Mouse (Mus musculus): ENCODE results near the gene Xpo5. TPM values are rescaled to one million over a fixed set of nuclear protein-coding genes. Genes with fewer than 3 reads are reported as not detected.

The Xpo5 gene
- 52.5 and 57.0 TPM in 2 replicates for polyA plus RNA-seq (2014; fragmentation: Nextera tagmentation; extraction: Ambion mirVana)

DNA sequence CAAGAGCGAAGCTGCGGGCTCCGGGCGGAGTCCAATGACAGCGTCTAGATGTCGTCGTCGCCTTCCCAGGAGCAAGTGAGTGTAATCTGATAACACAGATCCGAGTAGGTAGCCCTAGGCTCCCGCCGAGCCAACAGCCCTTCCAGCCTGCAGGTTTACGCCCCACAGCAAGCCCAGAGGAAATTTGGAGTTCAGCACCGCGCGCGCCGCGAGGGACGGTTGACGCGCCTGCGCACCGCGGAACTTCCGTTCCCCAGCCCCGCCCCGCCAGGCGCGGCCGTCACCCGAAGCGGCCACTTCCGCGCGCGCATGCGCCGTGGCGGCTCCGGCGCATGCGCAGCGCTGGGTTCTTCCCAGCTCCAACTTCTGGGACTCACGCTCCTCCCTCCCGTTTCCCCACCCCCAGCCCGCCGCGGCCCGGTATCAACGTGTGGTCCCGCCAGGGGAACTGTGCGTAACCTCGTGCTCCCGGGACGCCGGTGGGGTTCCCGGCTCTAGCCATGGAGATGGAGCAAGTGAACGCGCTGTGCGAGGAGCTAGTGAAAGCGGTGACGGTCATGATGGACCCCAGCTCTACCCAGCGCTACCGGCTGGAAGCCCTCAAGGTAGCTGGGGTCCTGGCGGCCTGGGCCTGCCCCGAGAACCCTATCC, at the start of gene Xpo5, which contains the start of gene Polh:
Xpo5 (plus strand) TSS at position 362 of the 651 bp plus-strand sequence.
Polh (minus strand) TSS at position 225 of the 651 bp plus-strand sequence.
- Histone ChIP-seq H3K4me2 (peak within 1 kb of the TSS; percentile 78), H3K36me3 (ENCODE audit: insufficient read depth) (peaks cover 47% of the 10 kb centered on the region), H3K27me3 (ENCODE audit: insufficient read depth, low read length) (no peaks in the 10 kb centered on the region), H3K4me1 (ENCODE audit: insufficient read depth) (peaks cover 5% of the 10 kb centered on the region; the same call in 1 of the 2 replicates), H3K9me3 (ENCODE audit: low read depth, low read length) (no peaks in the 10 kb centered on the region), H3K27ac (ENCODE audit: low read depth) (peak within 1 kb of the TSS; percentile 90), H3K9ac (peak within 1 kb of the TSS; percentile 85), H3K4me3 (ENCODE audit: low read depth, low read length) (peak within 1 kb of the TSS; percentile 97)
- no peak for TF ChIP-seq CTCF (IDR thresholded peaks at IDR 0.05; ENCODE audit: low read depth)
- peak; percentile 96 for ATAC-seq (ENCODE audit: insufficient read depth)
- under 1% methylated on average over 66 of the region's 66 CpGs for WGBS
- peak; percentile 98 for DNase-seq

DNA sequence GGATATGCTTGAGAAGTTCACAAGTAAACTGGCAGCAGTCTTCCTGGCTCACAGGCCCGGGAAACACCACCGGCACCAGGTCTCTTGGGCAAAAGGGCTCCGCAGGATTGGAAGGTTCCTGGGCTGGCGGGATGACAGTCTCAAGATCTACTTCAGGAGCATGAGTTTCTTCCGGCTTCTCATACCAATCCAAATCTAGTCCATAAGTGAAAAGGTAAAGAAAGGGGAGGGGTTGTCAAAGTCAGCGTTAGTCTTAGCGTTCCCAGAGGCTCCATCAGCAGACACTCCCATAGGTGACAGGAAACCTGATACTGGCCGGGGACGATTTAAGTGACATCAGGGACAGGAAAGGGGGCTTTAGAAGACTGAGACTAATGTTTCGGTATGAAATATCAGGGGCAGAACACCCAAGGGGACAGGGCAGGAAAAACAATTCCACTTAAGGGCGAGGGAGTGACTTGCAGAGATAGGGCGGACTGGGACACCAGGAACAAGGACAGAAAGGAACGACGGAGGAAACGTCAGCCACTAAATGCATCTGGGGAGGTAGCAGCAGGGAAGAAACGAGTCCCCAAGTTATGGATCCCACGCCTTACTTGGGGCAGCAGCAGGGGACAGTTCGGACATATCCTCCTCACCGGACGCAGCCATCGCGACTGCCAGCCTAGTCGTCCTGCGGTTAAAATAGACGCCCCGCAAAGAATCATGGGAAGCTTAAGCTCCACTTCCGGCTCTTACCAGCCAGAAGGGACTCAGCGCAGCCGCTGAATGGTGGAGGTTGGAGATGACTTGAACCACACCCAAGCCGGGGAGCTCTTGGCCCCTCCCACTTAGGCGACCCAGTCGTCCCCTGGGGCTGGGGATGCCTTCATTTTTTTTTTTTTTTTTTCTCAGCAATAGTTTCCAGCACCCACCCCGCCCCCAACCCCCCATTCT, 49.5 kb upstream of the Xpo5 start, which contains the start of gene Mad2l1bp:
Mad2l1bp (minus strand) TSS at position 707 of the 936 bp plus-strand sequence.
- Histone ChIP-seq H3K27me3 (ENCODE audit: insufficient read depth, low read length) (no peaks in the 10 kb centered on the region), H3K4me2 (peak within 1 kb of the TSS; percentile 88), H3K4me3 (ENCODE audit: low read depth, low read length) (peak within 1 kb of the TSS; percentile 70), H3K9me3 (ENCODE audit: low read depth, low read length) (no peaks in the 10 kb centered on the region), H3K9ac (peak within 1 kb of the TSS; percentile 76), H3K27ac (ENCODE audit: low read depth) (peak within 1 kb of the TSS; percentile 82), H3K4me1 (ENCODE audit: insufficient read depth) (no peaks in the 10 kb centered on the region), H3K36me3 (ENCODE audit: insufficient read depth) (peaks cover 18% of the 10 kb centered on the region)
- TF ChIP-seq CTCF (IDR thresholded peaks at IDR 0.05; ENCODE audit: low read depth), result no peak
- DNase-seq, result peak; percentile 97
- peak; percentile 96 for ATAC-seq (ENCODE audit: insufficient read depth)
- 3% methylated on average over 33 of the region's 33 CpGs for WGBS

DNA sequence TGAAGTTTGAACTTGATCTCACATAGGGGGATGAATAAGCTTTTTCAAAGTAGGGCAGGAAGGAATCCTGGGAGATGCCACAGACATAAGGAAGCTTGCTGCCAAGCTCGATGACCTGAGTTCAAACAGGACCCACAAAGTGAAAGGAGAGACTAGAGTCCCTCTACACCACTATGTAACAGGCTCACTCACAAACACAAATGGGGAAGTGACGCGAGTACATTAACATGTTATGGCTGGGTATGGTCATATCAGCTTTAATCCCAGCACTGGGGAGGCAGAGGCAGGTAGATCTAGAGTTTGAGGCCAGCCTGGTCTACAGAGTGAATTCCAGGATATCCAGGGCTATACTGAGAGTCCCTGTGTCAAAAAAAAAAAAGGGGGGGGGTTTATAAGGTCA, 48.2 kb upstream of the Xpo5 start:
- WGBS, result 88% methylated on average over 3 of the region's 3 CpGs
- Histone ChIP-seq H3K27me3 (ENCODE audit: insufficient read depth, low read length) (no peaks in the 10 kb centered on the region), H3K27ac (ENCODE audit: low read depth) (0 out of 2 replicates have a peak overlapping the region, but pooled peaks have one; percentile 32), H3K9me3 (ENCODE audit: low read depth, low read length) (no peaks in the 10 kb centered on the region), H3K4me1 (ENCODE audit: insufficient read depth) (no peaks in the 10 kb centered on the region), H3K4me3 (ENCODE audit: low read depth, low read length) (no peak overlapping the region), H3K4me2 (no peak overlapping the region; the same call in 1 of the 2 replicates), H3K36me3 (ENCODE audit: insufficient read depth) (peaks cover 10% of the 10 kb centered on the region), H3K9ac (no peak overlapping the region)
- DNase-seq (no peak), ATAC-seq (ENCODE audit: insufficient read depth) (no peak)
- TF ChIP-seq CTCF (IDR thresholded peaks at IDR 0.05; ENCODE audit: low read depth), result no peak

DNA sequence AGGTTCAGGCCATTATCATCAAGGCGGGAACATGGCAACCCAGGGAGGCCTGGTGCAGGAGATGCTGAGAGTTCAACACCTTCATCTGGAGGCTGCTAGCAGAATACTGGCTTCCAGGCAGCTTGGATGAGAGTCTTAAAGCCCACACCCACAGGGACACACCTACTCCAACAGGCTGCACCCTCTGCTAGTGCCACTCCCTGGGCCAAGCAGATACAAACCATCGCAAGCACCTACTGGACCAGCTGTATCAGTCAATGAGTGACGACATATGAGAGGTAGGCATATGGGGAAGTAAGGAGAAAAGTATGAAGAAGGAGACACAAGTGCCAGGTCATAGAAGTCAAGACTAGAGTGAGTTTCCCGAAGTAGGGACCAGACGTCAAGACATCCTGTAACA, 45.9 kb upstream of the Xpo5 start:
- H3K9me3 ChIP-seq (ENCODE audit: low read depth, low read length), result no peaks in the 10 kb centered on the region
- H3K9ac ChIP-seq, result no peak overlapping the region
- H3K4me2 ChIP-seq, result no peak overlapping the region
- no peaks in the 10 kb centered on the region for H3K27me3 ChIP-seq (ENCODE audit: insufficient read depth, low read length)
- no peak overlapping the region for H3K27ac ChIP-seq (ENCODE audit: low read depth)
- TF ChIP-seq CTCF (IDR thresholded peaks at IDR 0.05; ENCODE audit: low read depth), result no peak
- DNase-seq (no peak), ATAC-seq (ENCODE audit: insufficient read depth) (no peak)
- peaks cover under 1% of the 10 kb centered on the region; the same call in 1 of the 2 replicates for H3K4me1 ChIP-seq (ENCODE audit: insufficient read depth)
- peaks cover under 1% of the 10 kb centered on the region; the same call in 1 of the 2 replicates for H3K36me3 ChIP-seq (ENCODE audit: insufficient read depth)
- no peak overlapping the region for H3K4me3 ChIP-seq (ENCODE audit: low read depth, low read length)
- WGBS, result 71% methylated on average over 5 of the region's 5 CpGs

DNA sequence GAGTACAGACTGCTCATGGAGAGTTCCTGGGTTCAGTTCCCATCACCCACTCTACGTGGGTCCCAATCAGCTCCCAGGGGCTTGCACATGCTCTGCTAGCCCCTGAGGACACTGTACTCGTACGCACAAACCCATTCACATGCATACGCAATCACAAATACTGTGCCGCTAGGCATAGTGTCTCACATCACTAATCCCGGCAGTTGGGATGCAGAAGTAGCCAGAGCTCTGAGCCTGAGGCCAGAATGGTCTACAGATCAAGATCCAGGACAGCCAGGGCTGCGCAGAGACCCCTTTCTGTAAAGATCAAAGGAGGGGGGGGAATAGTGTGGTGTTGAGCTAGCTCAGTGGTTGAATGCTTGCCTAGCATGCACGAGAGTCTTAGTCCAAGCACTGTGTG, 45.5 kb upstream of the Xpo5 start:
- Histone ChIP-seq H3K36me3 (ENCODE audit: insufficient read depth) (no peaks in the 10 kb centered on the region), H3K27me3 (ENCODE audit: insufficient read depth, low read length) (no peaks in the 10 kb centered on the region), H3K27ac (ENCODE audit: low read depth) (no peak overlapping the region), H3K4me2 (no peak overlapping the region), H3K4me1 (ENCODE audit: insufficient read depth) (peaks cover 5% of the 10 kb centered on the region; the same call in 1 of the 2 replicates), H3K9ac (no peak overlapping the region), H3K9me3 (ENCODE audit: low read depth, low read length) (no peaks in the 10 kb centered on the region), H3K4me3 (ENCODE audit: low read depth, low read length) (no peak overlapping the region)
- TF ChIP-seq CTCF (IDR thresholded peaks at IDR 0.05; ENCODE audit: low read depth), result no peak
- DNase-seq (no peak), ATAC-seq (ENCODE audit: insufficient read depth) (no peak)
- WGBS, result 86% methylated on average over 8 of the region's 8 CpGs

DNA sequence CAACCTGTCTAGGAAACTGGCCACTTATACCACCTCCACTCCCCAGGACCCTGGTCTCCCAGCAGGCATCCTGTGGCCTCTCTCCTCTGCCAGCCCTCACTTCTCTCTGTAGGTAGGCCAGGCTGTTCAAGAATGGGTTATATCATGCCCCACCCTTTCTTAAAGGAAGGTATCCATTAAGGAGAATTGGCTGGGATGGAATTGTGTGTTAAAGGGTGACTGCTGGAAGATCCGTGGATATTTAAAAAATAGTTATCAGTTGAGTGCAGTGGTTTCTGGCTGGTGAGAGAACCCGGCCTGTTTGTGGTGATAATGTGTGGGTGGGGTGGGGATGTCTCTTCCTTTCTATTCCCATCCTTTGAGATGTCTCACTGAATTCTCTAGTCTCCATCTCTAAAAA, 43.3 kb upstream of the Xpo5 start:
- H3K27ac ChIP-seq (ENCODE audit: low read depth), result peak overlapping the region; percentile 92; the same call in 1 of the 2 replicates
- no peak overlapping the region for H3K9ac ChIP-seq
- DNase-seq (no peak), ATAC-seq (ENCODE audit: insufficient read depth) (no peak)
- H3K36me3 ChIP-seq (ENCODE audit: insufficient read depth), result peaks cover 2% of the 10 kb centered on the region
- WGBS, result 55% methylated on average over 2 of the region's 2 CpGs
- H3K4me2 ChIP-seq, result peak overlapping the region; percentile 94
- TF ChIP-seq CTCF (IDR thresholded peaks at IDR 0.05; ENCODE audit: low read depth), result no peak
- H3K27me3 ChIP-seq (ENCODE audit: insufficient read depth, low read length), result no peaks in the 10 kb centered on the region
- no peaks in the 10 kb centered on the region for H3K9me3 ChIP-seq (ENCODE audit: low read depth, low read length)
- H3K4me3 ChIP-seq (ENCODE audit: low read depth, low read length), result no peak overlapping the region
- H3K4me1 ChIP-seq (ENCODE audit: insufficient read depth), result peaks cover 17% of the 10 kb centered on the region; the same call in 1 of the 2 replicates
